In genomic region chr13:5869433-5869832, GRCm38 (mm10) we compare ENCODE assay signal across 10 mouse cellular contexts. TPM values are rescaled to one million over a fixed set of nuclear protein-coding genes. Genes with fewer than 3 reads are reported as not detected.
A peak's percentile ranks its signal among the peaks of the same experiment; 100 is the strongest.
DNase-seq lines count a peak whose midpoint lies in the region; ATAC-seq lines count a peak whose summit lies in the region.
"Had no signal": no experiment of that assay in that cellular context is flagged by ENCODE, and none has a peak within 500 bp of the region (broad histone marks: within the 10 kb centered on the region; RNA-seq: fewer than 3 reads in every experiment).

No protein-coding gene starts in this region.

- peaks cover 28% of the 10 kb centered on the region for H3K4me1 ChIP-seq in forebrain, embryonic 16.5 days (replicated peaks; ENCODE audit: control insufficient read depth, insufficient read depth, low read length)
- H3K4me1 ChIP-seq in forebrain, embryonic 12.5 days: peaks cover 23% of the 10 kb centered on the region
- H3K4me1 ChIP-seq in liver, embryonic 15.5 days (replicated peaks): peaks cover 26% of the 10 kb centered on the region
- peaks cover 17 to 43% of the 10 kb centered on the region in 2 experiments for H3K4me1 ChIP-seq in heart, embryonic 14.5 days (ENCODE audit: control insufficient read depth in 2 of 2, insufficient read depth in 2 of 2, low read length in 2 of 2)
- peaks cover 16% of the 10 kb centered on the region; the same call in 1 of the 2 replicates for H3K4me1 ChIP-seq in stomach, embryonic 15.5 days

- H3K36me3 ChIP-seq in forebrain, embryonic 16.5 days (ENCODE audit: control insufficient read depth, insufficient read depth): peaks cover 11% of the 10 kb centered on the region
- H3K36me3 ChIP-seq in forebrain, embryonic 12.5 days (replicated peaks): peaks cover 38% of the 10 kb centered on the region
- H3K36me3 ChIP-seq in liver, embryonic 15.5 days (replicated peaks): peaks cover 46% of the 10 kb centered on the region
- H3K36me3 ChIP-seq in heart, embryonic 14.5 days (ENCODE audit: control insufficient read depth, insufficient read depth, low read length): peaks cover 51% of the 10 kb centered on the region
- H3K36me3 ChIP-seq in stomach, embryonic 15.5 days: peaks cover 29% of the 10 kb centered on the region

- no peak overlapping the region for H3K9ac ChIP-seq in forebrain, embryonic 16.5 days (replicated peaks; ENCODE audit: low read depth, low read length)
- no peak overlapping the region for H3K9ac ChIP-seq in forebrain, embryonic 12.5 days
- H3K9ac ChIP-seq in liver, embryonic 15.5 days: no peak overlapping the region
- H3K9ac ChIP-seq in heart, embryonic 14.5 days (ENCODE audit: low read length): peak overlapping the region; percentile 27; the same call in 1 of the 2 replicates
- H3K9ac ChIP-seq in stomach, embryonic 15.5 days: no peak overlapping the region

- no peak overlapping the region for H3K4me3 ChIP-seq in forebrain, embryonic 16.5 days (replicated peaks; ENCODE audit: low read length)
- H3K4me3 ChIP-seq in forebrain, embryonic 12.5 days (replicated peaks): no peak overlapping the region
- H3K4me3 ChIP-seq in liver, embryonic 15.5 days (replicated peaks): no peak overlapping the region
- no peak overlapping the region for H3K4me3 ChIP-seq in heart, embryonic 14.5 days (ENCODE audit: control insufficient read depth in 1 of 2, insufficient read depth in 1 of 2, low read depth in 1 of 2, low read length in 2 of 2)
- no peak overlapping the region for H3K4me3 ChIP-seq in stomach, embryonic 15.5 days (replicated peaks)
- H3K4me3 ChIP-seq: erythroblast, embryonic 14.5 days; megakaryocyte, embryonic 14.5 days had no signal

- no peaks in the 10 kb centered on the region for H3K9me3 ChIP-seq in forebrain, embryonic 16.5 days (ENCODE audit: control insufficient read depth, low read length)
- no peaks in the 10 kb centered on the region for H3K9me3 ChIP-seq in forebrain, embryonic 12.5 days
- no peaks in the 10 kb centered on the region for H3K9me3 ChIP-seq in liver, embryonic 15.5 days (replicated peaks)
- no peaks in the 10 kb centered on the region for H3K9me3 ChIP-seq in heart, embryonic 14.5 days (ENCODE audit: control insufficient read depth, low read length)
- no peaks in the 10 kb centered on the region for H3K9me3 ChIP-seq in stomach, embryonic 15.5 days
- H3K9me3 ChIP-seq: megakaryocyte, embryonic 14.5 days had no signal

- H3K4me2 ChIP-seq in forebrain, embryonic 16.5 days (ENCODE audit: low read length): peak overlapping the region; percentile 24
- H3K4me2 ChIP-seq in forebrain, embryonic 12.5 days: no peak overlapping the region
- H3K4me2 ChIP-seq in liver, embryonic 15.5 days: no peak overlapping the region
- peak overlapping the region; percentile 34 for H3K4me2 ChIP-seq in heart, embryonic 14.5 days (ENCODE audit: low read length)
- H3K4me2 ChIP-seq in stomach, embryonic 15.5 days: no peak overlapping the region

- no peak overlapping the region for H3K27ac ChIP-seq in forebrain, embryonic 16.5 days (ENCODE audit: low read length)
- H3K27ac ChIP-seq in forebrain, embryonic 12.5 days: no peak overlapping the region
- H3K27ac ChIP-seq in liver, embryonic 15.5 days (replicated peaks): peak overlapping the region; percentile 38; the same call in 1 of the 2 replicates
- H3K27ac ChIP-seq in heart, embryonic 14.5 days (replicated peaks in 1 of 2; ENCODE audit: control insufficient read depth in 1 of 2, insufficient read depth in 1 of 2, low read depth in 2 of 2, low read length in 2 of 2): peak overlapping the region; percentile 51 to 54; a peak in 3 of 4 replicates
- H3K27ac ChIP-seq in stomach, embryonic 15.5 days: peak overlapping the region; percentile 65

- no peaks in the 10 kb centered on the region for H3K27me3 ChIP-seq in forebrain, embryonic 16.5 days (replicated peaks; ENCODE audit: control insufficient read depth, insufficient read depth, low read length)
- H3K27me3 ChIP-seq in forebrain, embryonic 12.5 days: no peaks in the 10 kb centered on the region
- no peaks in the 10 kb centered on the region for H3K27me3 ChIP-seq in liver, embryonic 15.5 days
- no peaks in the 10 kb centered on the region for H3K27me3 ChIP-seq in heart, embryonic 14.5 days (ENCODE audit: control insufficient read depth, insufficient read depth, low read length)
- no peaks in the 10 kb centered on the region for H3K27me3 ChIP-seq in stomach, embryonic 15.5 days (replicated peaks)
- H3K27me3 ChIP-seq: megakaryocyte, embryonic 14.5 days had no signal

- WGBS in forebrain, embryonic 16.5 days: 35% methylated on average over 5 of the region's 5 CpGs
- 33% methylated on average over 5 of the region's 5 CpGs for WGBS in forebrain, embryonic 12.5 days
- WGBS in liver, embryonic 15.5 days (ENCODE audit: insufficient replicate concordance): 63% methylated on average over 5 of the region's 5 CpGs
- WGBS in heart, embryonic 14.5 days: 46% methylated on average over 5 of the region's 5 CpGs
- WGBS in stomach, embryonic 15.5 days: 43% methylated on average over 5 of the region's 5 CpGs

- ATAC-seq in forebrain, embryonic 16.5 days: no peak
- no peak for ATAC-seq in forebrain, embryonic 12.5 days (ENCODE audit: low FRiP score)
- no peak for ATAC-seq in liver, embryonic 15.5 days (ENCODE audit: insufficient read depth)
- ATAC-seq in heart, embryonic 14.5 days (ENCODE audit: insufficient number of reproducible peaks, insufficient read depth, low FRiP score, low read depth): no peak
- no peak for ATAC-seq in stomach, embryonic 15.5 days (ENCODE audit: insufficient read depth, low FRiP score, low read depth)

- no peak for DNase-seq in liver
- DNase-seq in adipocyte (ENCODE audit: low spot score): no peak
- no peak for DNase-seq in thymus, postnatal 14 days

RNA-seq across cellular contexts. Expression of gene Klf6, which starts 8.2 kb away (rescaled TPM):
- 87.2 and 91.3 TPM in 2 replicates for polyA plus RNA-seq in forebrain, embryonic 16.5 days (2015; fragmentation: Nextera tagmentation; extraction: Ambion mirVana)
- 53.7 and 63.8 TPM in 2 replicates for polyA plus RNA-seq in forebrain, embryonic 12.5 days (2016; fragmentation: Nextera tagmentation; extraction: Ambion mirVana)
- 20.6 and 21.3 TPM in 2 replicates for polyA plus RNA-seq in liver, embryonic 15.5 days (2015; fragmentation: Nextera tagmentation; extraction: Ambion mirVana)
- polyA plus RNA-seq in heart, embryonic 14.5 days (2014; fragmentation: Nextera tagmentation; extraction: Ambion mirVana): 65.4 and 70.9 TPM in 2 replicates
- 80.4 and 88.9 TPM in 2 replicates for polyA plus RNA-seq in stomach, embryonic 15.5 days (2015; fragmentation: Nextera tagmentation; extraction: Ambion mirVana)

Comparison
In these comparisons a context has a peak if more than half of its experiments do, and no peak if none do; other contexts are left out.
1. H3K4me2 ChIP-seq: peak in forebrain, embryonic 16.5 days (single experiment) and heart, embryonic 14.5 days (single experiment); none in forebrain, embryonic 12.5 days (single experiment), liver, embryonic 15.5 days (single experiment) and stomach, embryonic 15.5 days (single experiment).
2. H3K27ac ChIP-seq: peak in liver, embryonic 15.5 days (single experiment), heart, embryonic 14.5 days (2 of 2) and stomach, embryonic 15.5 days (single experiment); none in forebrain, embryonic 16.5 days (single experiment) and forebrain, embryonic 12.5 days (single experiment).